ENCODE assay signal across 14 mouse cellular contexts in genomic region chr14:62456239-62456747, GRCm38 (mm10). TPM values are rescaled to one million over a fixed set of nuclear protein-coding genes. Genes with fewer than 3 reads are reported as not detected.
DNase-seq lines count a peak whose midpoint lies in the region; ATAC-seq and TF ChIP-seq lines count a peak whose summit lies in the region.
"Had no signal": no experiment of that assay in that cellular context is flagged by ENCODE, and none has a peak within 500 bp of the region (broad histone marks: within the 10 kb centered on the region; RNA-seq: fewer than 3 reads in every experiment).

Gene Gucy1b2 (minus strand): TSS chr14:62456289.

- peak; percentile 14 to 18 for DNase-seq in heart, adult 18-20 months
- no peak for DNase-seq in heart, adult 8-10 months (ENCODE audit: low spot score)
- no peak for DNase-seq in kidney, postnatal 0 days (ENCODE audit: low spot score)
- DNase-seq in kidney, adult 11 months, result no peak
- peak; percentile 29 for DNase-seq in embryonic facial prominence, embryonic 10.5 days (ENCODE audit: low spot score)
- peak; percentile 19 for DNase-seq in midbrain, embryonic 14.5 days
- no peak for DNase-seq in urinary bladder, postnatal 14 days (ENCODE audit: low spot score)
- DNase-seq in left cerebral cortex, postnatal 14 days (ENCODE audit: low spot score in 2 of 2), result no peak
- DNase-seq: adrenal gland, adult 2 months; embryo, embryonic 11 days; thymus, postnatal 4 days had no signal

- no peak for ATAC-seq in kidney, postnatal 0 days (replicated peaks; ENCODE audit: low FRiP score, low read depth)
- ATAC-seq in midbrain, embryonic 14.5 days (ENCODE audit: low FRiP score, low TSS enrichment), result no peak

- intact Hi-C loops in left cerebral cortex, postnatal 14 days (cut with DNase I), result loop anchor here (2.0 to 10.0 kb wide), 6 partner anchors 124 to 1121 kb away; no protein-coding TSS in a partner anchor

- no peak within 1 kb of the TSS for H3K4me3 ChIP-seq in kidney, postnatal 0 days (replicated peaks; ENCODE audit: low read depth, low read length)
- no peak within 1 kb of the TSS for H3K4me3 ChIP-seq in embryonic facial prominence, embryonic 10.5 days
- H3K4me3 ChIP-seq in midbrain, embryonic 14.5 days (replicated peaks; ENCODE audit: low read depth, low read length), result no peak within 1 kb of the TSS
- H3K4me3 ChIP-seq: limb, embryonic 13.5 days had no signal

- H3K4me2 ChIP-seq in kidney, postnatal 0 days (ENCODE audit: low read length), result peak within 1 kb of the TSS; percentile 45
- peak within 1 kb of the TSS; percentile 41; the same call in 1 of the 2 replicates for H3K4me2 ChIP-seq in midbrain, embryonic 14.5 days (ENCODE audit: low read length)
- H3K4me2 ChIP-seq: limb, embryonic 13.5 days had no signal

- H3K36me3 ChIP-seq in kidney, postnatal 0 days (ENCODE audit: insufficient read depth, low read length), result no peaks in the 10 kb centered on the region
- H3K36me3 ChIP-seq in embryonic facial prominence, embryonic 10.5 days (replicated peaks), result no peaks in the 10 kb centered on the region
- H3K36me3 ChIP-seq in midbrain, embryonic 14.5 days (ENCODE audit: control insufficient read depth, insufficient read depth, low read length), result no peaks in the 10 kb centered on the region
- H3K36me3 ChIP-seq: limb, embryonic 13.5 days had no signal

- no peaks in the 10 kb centered on the region for H3K27me3 ChIP-seq in kidney, postnatal 0 days (ENCODE audit: insufficient read depth, low read length)
- no peaks in the 10 kb centered on the region; the same call in 1 of the 2 replicates for H3K27me3 ChIP-seq in embryonic facial prominence, embryonic 10.5 days (replicated peaks; ENCODE audit: low read depth, poor library complexity, severe bottlenecking)
- no peaks in the 10 kb centered on the region for H3K27me3 ChIP-seq in midbrain, embryonic 14.5 days (ENCODE audit: control insufficient read depth, insufficient read depth, low read length)

- TF ChIP-seq CTCF in kidney, postnatal 0 days (IDR thresholded peaks at IDR 0.05; ENCODE audit: low read depth), result no peak

- H3K9me3 ChIP-seq in kidney, postnatal 0 days (replicated peaks; ENCODE audit: low read length), result no peaks in the 10 kb centered on the region
- no peaks in the 10 kb centered on the region for H3K9me3 ChIP-seq in embryonic facial prominence, embryonic 10.5 days
- H3K9me3 ChIP-seq in midbrain, embryonic 14.5 days (ENCODE audit: control insufficient read depth, low read length), result no peaks in the 10 kb centered on the region
- H3K9me3 ChIP-seq: limb, embryonic 13.5 days had no signal

- no peak within 1 kb of the TSS for H3K27ac ChIP-seq in kidney, postnatal 0 days
- H3K27ac ChIP-seq in embryonic facial prominence, embryonic 10.5 days (replicated peaks), result no peak within 1 kb of the TSS
- H3K27ac ChIP-seq in midbrain, embryonic 14.5 days (replicated peaks; ENCODE audit: low read depth, low read length), result 0 out of 2 replicates have a peak within 1 kb of the TSS, but pooled peaks have one; percentile 4
- H3K27ac ChIP-seq: limb, embryonic 13.5 days had no signal

- WGBS in kidney, postnatal 0 days, result 67% methylated on average over 9 of the region's 9 CpGs
- 72% methylated on average over 9 of the region's 9 CpGs for WGBS in embryonic facial prominence, embryonic 10.5 days
- WGBS in midbrain, embryonic 14.5 days, result 72% methylated on average over 9 of the region's 9 CpGs

- H3K9ac ChIP-seq in kidney, postnatal 0 days (ENCODE audit: low read depth, low read length), result no peak within 1 kb of the TSS
- 0 out of 2 replicates have a peak within 1 kb of the TSS, but pooled peaks have one; percentile 2 for H3K9ac ChIP-seq in midbrain, embryonic 14.5 days (replicated peaks; ENCODE audit: low read length)
- H3K9ac ChIP-seq: limb, embryonic 13.5 days had no signal

- no peaks in the 10 kb centered on the region for H3K4me1 ChIP-seq in kidney, postnatal 0 days (replicated peaks; ENCODE audit: insufficient read depth, low read length)
- peaks cover 6% of the 10 kb centered on the region for H3K4me1 ChIP-seq in embryonic facial prominence, embryonic 10.5 days
- H3K4me1 ChIP-seq in midbrain, embryonic 14.5 days (ENCODE audit: control insufficient read depth, insufficient read depth, low read length), result peaks cover 14% of the 10 kb centered on the region
- H3K4me1 ChIP-seq: limb, embryonic 13.5 days had no signal

RNA-seq across cellular contexts. Expression of gene Gucy1b2, which starts in this region (rescaled TPM):
- under 1 TPM in 1 of 2 experiments, not detected in 1; 0.15 TPM for total RNA-seq in heart, adult 18-20 months (2021)
- under 1 TPM in 1 of 4 experiments, not detected in 3; 0.28 TPM for total RNA-seq in heart, adult 8-10 months (2022)
- not detected in 2 replicates for polyA plus RNA-seq in kidney, postnatal 0 days (2015; fragmentation: Nextera tagmentation; extraction: Ambion mirVana)
- not detected in 2 replicates for polyA plus RNA-seq in embryonic facial prominence, embryonic 10.5 days (2016; fragmentation: Nextera tagmentation; extraction: Ambion mirVana)
- 1.00 and 1.0 TPM in 2 replicates for polyA plus RNA-seq in midbrain, embryonic 14.5 days (2014; fragmentation: Nextera tagmentation; extraction: Ambion mirVana)
- under 1 TPM; 0.18 to 0.27 TPM for total RNA-seq in left cerebral cortex, postnatal 14 days (2021)
- total RNA-seq: hematopoietic stem cell, adult 5-6 weeks; megakaryocyte progenitor cell, adult 5-6 weeks had no signal

Comparison
In these comparisons a context has a peak if more than half of its experiments do, and no peak if none do; other contexts are left out.
1. Peak in DNase-seq in heart, adult 18-20 months; RNA of the gene not detected or under 1 TPM.
2. Peak in DNase-seq in embryonic facial prominence, embryonic 10.5 days; RNA of the gene not detected or under 1 TPM.